Mouse (Mus musculus): Measurements from ENCODE around the gene Ntm.

The Ntm gene

DNA sequence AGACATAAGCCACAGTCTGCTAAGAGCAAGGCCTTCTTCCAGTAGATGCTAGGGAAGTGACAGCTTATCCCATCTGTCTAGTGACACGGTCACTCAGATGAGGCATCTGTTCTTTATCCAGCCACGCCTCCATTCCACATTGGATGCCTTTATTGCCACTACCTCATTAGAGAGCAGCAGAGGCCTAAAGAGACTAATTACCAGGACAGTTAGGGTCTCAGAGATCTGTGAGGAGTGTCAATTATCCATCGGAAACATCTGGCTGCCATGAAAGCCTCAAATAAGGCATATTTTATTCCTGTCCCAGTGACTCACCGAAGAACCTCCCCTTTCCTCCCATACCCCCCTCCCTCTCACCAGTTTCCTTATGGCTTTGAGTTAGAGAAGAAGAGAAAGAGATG, 963.0 kb downstream of the Ntm start:
- no peak for DNase-seq

DNA sequence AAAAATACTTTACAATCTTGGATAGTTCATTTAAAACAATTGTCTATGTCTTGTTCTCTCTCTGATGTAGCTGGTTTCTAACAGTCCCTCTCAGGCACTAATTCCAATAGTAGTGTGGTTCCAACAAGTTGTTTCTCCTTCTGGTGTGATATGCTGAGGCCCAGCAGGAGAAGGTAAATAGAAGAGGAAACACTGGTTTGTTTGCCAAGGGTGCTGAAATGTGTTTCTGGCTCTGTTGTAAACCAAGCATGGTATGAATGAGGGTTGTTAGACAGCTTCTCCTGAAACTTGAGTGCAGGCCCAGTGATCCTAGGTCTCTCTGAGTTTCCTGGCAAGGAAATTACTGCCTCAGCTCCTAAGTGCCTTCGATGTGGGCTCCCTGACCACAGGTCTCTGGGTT, 985.7 kb downstream of the Ntm start:
- no peak for DNase-seq

DNA sequence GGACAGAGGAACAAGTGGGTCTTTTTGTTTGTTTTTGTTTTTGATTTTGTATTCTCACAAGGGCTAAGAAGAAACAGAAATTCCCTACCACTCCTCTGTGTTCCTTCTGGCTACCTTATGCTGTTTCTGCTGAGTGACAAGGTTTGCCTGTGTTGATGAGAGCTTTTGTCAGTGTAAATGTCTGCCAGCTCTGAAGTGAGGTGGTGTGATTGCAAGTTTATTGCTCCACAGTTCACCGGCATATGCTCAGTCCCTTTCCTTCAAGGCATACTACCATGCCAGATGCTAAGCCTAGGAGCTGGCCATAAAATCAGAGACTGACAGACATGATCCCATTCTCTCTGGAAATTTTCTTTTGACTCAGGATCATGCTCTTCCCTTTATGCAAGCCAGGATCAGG, 993.5 kb downstream of the Ntm start:
- no peak for DNase-seq

All from right cerebral cortex, postnatal 4 days (tissue).